ENCODE assay signal across 7 mouse cellular contexts in genomic region chr13:85188903-85189643, GRCm38 (mm10). TPM values are rescaled to one million over a fixed set of nuclear protein-coding genes. Genes with fewer than 3 reads are reported as not detected.
DNase-seq lines count a peak whose midpoint lies in the region; ATAC-seq lines count a peak whose summit lies in the region.

Gene Ccnh, plus strand, starts transcription at chr13:85189408.

- peak within 1 kb of the TSS; percentile 73 for H3K27ac ChIP-seq in intestine, embryonic 16.5 days (ENCODE audit: low read length)
- peak within 1 kb of the TSS; percentile 59; the same call in 1 of the 2 replicates for H3K27ac ChIP-seq in midbrain, embryonic 11.5 days (ENCODE audit: low read depth, low read length)

- peak within 1 kb of the TSS; percentile 85 for H3K9ac ChIP-seq in intestine, embryonic 16.5 days (ENCODE audit: low read depth, low read length)
- H3K9ac ChIP-seq in midbrain, embryonic 11.5 days (ENCODE audit: low read length): peak within 1 kb of the TSS; percentile 88

- H3K4me1 ChIP-seq in intestine, embryonic 16.5 days (ENCODE audit: control insufficient read depth, insufficient read depth, low read length): no peaks in the 10 kb centered on the region
- peaks cover 3% of the 10 kb centered on the region; the same call in 1 of the 2 replicates for H3K4me1 ChIP-seq in midbrain, embryonic 11.5 days (ENCODE audit: control insufficient read depth, insufficient read depth, low read length)

- intact Hi-C loops in left cerebral cortex, postnatal 36 days (cut with DNase I): no loop called here

- peak within 1 kb of the TSS; percentile 85 for H3K4me3 ChIP-seq in intestine, embryonic 16.5 days (ENCODE audit: low read length)
- peak within 1 kb of the TSS; percentile 80 for H3K4me3 ChIP-seq in midbrain, embryonic 11.5 days (ENCODE audit: low read depth, low read length)

- peak; percentile 99 for ATAC-seq in intestine, embryonic 16.5 days
- ATAC-seq in midbrain, embryonic 11.5 days (ENCODE audit: low FRiP score): peak; percentile 99

- H3K4me2 ChIP-seq in intestine, embryonic 16.5 days (ENCODE audit: low read depth, low read length): peak within 1 kb of the TSS; percentile 78
- peak within 1 kb of the TSS; percentile 71 for H3K4me2 ChIP-seq in midbrain, embryonic 11.5 days

- WGBS in intestine, embryonic 16.5 days: 1% methylated on average over 44 of the region's 44 CpGs
- 1% methylated on average over 44 of the region's 44 CpGs for WGBS in midbrain, embryonic 11.5 days

- DNase-seq in adrenal gland, adult 8-10 months: peak; percentile 91
- DNase-seq in embryo, embryonic 9.5 days (ENCODE audit: extremely low spot score): peak; percentile 89
- DNase-seq in gastrocnemius, postnatal 4 days (ENCODE audit: low spot score in 2 of 2): peak; percentile 81 to 91
- DNase-seq in left cerebral cortex, postnatal 36 days (ENCODE audit: low spot score in 2 of 2): peak; percentile 92
- DNase-seq in midbrain, embryonic 11.5 days (ENCODE audit: low spot score, missing footprints): peak; percentile 98
- DNase-seq in skeletal muscle tissue, adult 2 months (ENCODE audit: low read depth, low spot score): peak; percentile 89

- H3K27me3 ChIP-seq in intestine, embryonic 16.5 days (replicated peaks; ENCODE audit: control insufficient read depth, insufficient read depth, low read length): no peaks in the 10 kb centered on the region
- H3K27me3 ChIP-seq in midbrain, embryonic 11.5 days (ENCODE audit: control insufficient read depth, insufficient read depth, low read length): no peaks in the 10 kb centered on the region

- H3K9me3 ChIP-seq in intestine, embryonic 16.5 days (ENCODE audit: control insufficient read depth, low read length): no peaks in the 10 kb centered on the region
- no peaks in the 10 kb centered on the region for H3K9me3 ChIP-seq in midbrain, embryonic 11.5 days (ENCODE audit: control insufficient read depth, low read length)

- no peaks in the 10 kb centered on the region for H3K36me3 ChIP-seq in intestine, embryonic 16.5 days (ENCODE audit: control insufficient read depth, insufficient read depth, low read length)
- peaks cover 7% of the 10 kb centered on the region; the same call in 1 of the 2 replicates for H3K36me3 ChIP-seq in midbrain, embryonic 11.5 days (ENCODE audit: control insufficient read depth, insufficient read depth, low read length)

RNA-seq across cellular contexts. Expression of gene Ccnh, which starts in this region (rescaled TPM):
- total RNA-seq in adrenal gland, adult 8-10 months (2022): 10 to 100 TPM; 36.8 to 48.3 (median 43.0) TPM
- 10 to 100 TPM; 26.4 to 33.3 TPM for total RNA-seq in gastrocnemius, postnatal 4 days (2021)
- polyA plus RNA-seq in intestine, embryonic 16.5 days (2015; fragmentation: Nextera tagmentation; extraction: Ambion mirVana): 74.5 and 78.2 TPM in 2 replicates
- total RNA-seq in left cerebral cortex, postnatal 36 days (2021): 10 to 100 TPM; 50.9 to 60.5 TPM
- polyA plus RNA-seq in midbrain, embryonic 11.5 days (2014; fragmentation: Nextera tagmentation; extraction: Ambion mirVana): 113 and 119 TPM in 2 replicates

Comparison
In these comparisons a context has a peak if more than half of its experiments do, and no peak if none do; other contexts are left out.
1. Peak in every context shown above with its lines: DNase-seq, ATAC-seq, H3K4me3 ChIP-seq and H3K27ac ChIP-seq.